Mouse (Mus musculus) liver, adult 2 months (tissue): Measurements from ENCODE around the gene Fan1. TPM values are rescaled to one million over a fixed set of nuclear protein-coding genes. Genes with fewer than 3 reads are reported as not detected.

ENCODE experiments used
- DNase-seq: peaks from one replicate; pipeline ENCODE4 v3.0.0-alpha.2; 2011; ENCODE audit warnings: low read depth, low spot score; ENCODE audit errors: extremely low read depth
- H3K27ac ChIP-seq: fragments of 200-500 bp; replicated peaks from 2 replicates; pipeline ENCODE4 v1.5.1; 2012; ENCODE audit warnings: low read depth, mild to moderate bottlenecking, control low read depth, inconsistent platforms, low read length; ENCODE audit not compliant: insufficient read depth
- H3K27me3 ChIP-seq: fragments of 200-500 bp; 2 replicates; pipeline ENCODE4 v1.6.1; 2012; ENCODE audit warnings: mild to moderate bottlenecking, moderate library complexity, low read length, inconsistent platforms; ENCODE audit not compliant: control insufficient read depth, insufficient read depth
- H3K36me3 ChIP-seq: fragments of 200-500 bp; 2 replicates; pipeline ENCODE4 v1.6.1; 2012; ENCODE audit warnings: low read length, inconsistent platforms; ENCODE audit not compliant: control insufficient read depth, insufficient read depth
- H3K4me1 ChIP-seq: fragments of 200-500 bp; 2 replicates; pipeline ENCODE4 v1.6.1; 2011; ENCODE audit warnings: low read length; ENCODE audit not compliant: control insufficient read depth, insufficient read depth
- H3K4me3 ChIP-seq: fragments of 200-500 bp; 2 replicates; pipeline ENCODE4 v1.5.1; 2011; ENCODE audit warnings: low read depth, mild to moderate bottlenecking, control low read depth, low read length, moderate library complexity; ENCODE audit not compliant: insufficient read depth
- H3K79me2 ChIP-seq: fragments of 200-500 bp; 2 replicates; pipeline ENCODE4 v1.6.1; 2012; ENCODE audit warnings: inconsistent platforms, mild to moderate bottlenecking, low read length, moderate library complexity; ENCODE audit not compliant: control insufficient read depth, insufficient read depth
- H3K9ac ChIP-seq: fragments of 200-500 bp; 2 replicates; pipeline ENCODE4 v1.6.1; 2012; ENCODE audit warnings: low read depth, mild to moderate bottlenecking, control low read depth, inconsistent platforms, low read length
- CTCF ChIP-seq: fragments of 200-500 bp; IDR thresholded peaks from 2 replicates; pipeline ENCODE4 v1.5.1; 2011; ENCODE audit warnings: low read depth, low read length, control low read depth
- POLR2A ChIP-seq: fragments of 200-500 bp; IDR thresholded peaks from 2 replicates; pipeline ENCODE4 v1.6.1; 2011; ENCODE audit warnings: low read length, control low read depth; ENCODE audit not compliant: insufficient read depth; ENCODE audit errors: extremely low read depth
- WGBS: fragments of 180-500 bp; shearing (Covaris S2); methylation state at CpG from one replicate; pipeline ENCODE4 v1.1.7; 2018; 5-methylcytosine and 5-hydroxymethylcytosine counted together
- polyA plus RNA-seq: library from polyadenylated mRNA; depleted of rRNA; stranded (reverse); fragments of >200 nt; gene quantifications from 2 replicates; pipeline ENCODE4 v1.2.3, GENCODE M21; 2012; rRNA removed
- total RNA-seq: library from RNA; depleted of rRNA; stranded (reverse); fragments of >200 nt; gene quantifications from 2 replicates; pipeline ENCODE4 v1.2.3, GENCODE M21; 2014; rRNA removed

The Fan1 gene
- total RNA-seq (5.4 and 6.0 TPM in 2 replicates), polyA plus RNA-seq (1.9 and 2.1 TPM in 2 replicates)

DNA sequence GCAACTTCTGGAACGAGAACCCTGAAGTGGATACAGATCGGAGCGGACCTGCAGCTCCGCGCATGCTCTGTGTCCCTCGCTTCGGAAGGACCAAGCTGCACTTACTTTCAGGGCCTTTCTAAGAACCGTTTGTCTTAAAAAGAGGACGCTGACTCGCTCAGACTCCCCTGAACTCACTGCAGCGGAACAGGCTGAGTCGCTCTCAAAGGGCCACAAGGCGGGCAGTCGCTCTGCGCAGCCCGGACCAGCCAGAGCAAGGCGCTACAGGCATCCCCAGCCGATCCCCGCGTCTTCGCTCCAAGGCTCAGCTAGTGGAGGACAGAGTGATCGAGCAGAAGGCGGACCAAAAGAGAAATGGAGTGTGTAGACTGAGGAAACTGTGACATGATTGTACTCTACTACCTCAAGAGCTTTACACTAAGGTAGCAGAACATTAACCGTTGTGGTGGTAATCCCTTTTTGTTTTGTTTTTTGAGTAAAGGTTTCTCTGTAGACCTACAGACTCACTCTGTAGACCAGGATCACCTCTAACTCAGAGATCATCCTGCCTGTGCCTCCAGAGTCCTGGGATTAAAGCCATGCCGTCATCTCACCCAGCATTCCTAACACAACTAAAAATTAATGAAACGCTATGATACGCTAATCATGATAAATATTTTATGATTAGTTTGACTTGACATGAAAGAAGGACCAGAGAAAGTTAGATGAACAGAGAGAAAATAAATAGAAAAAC, at the start of gene Fan1:
TSS of gene Fan1 (minus strand) at position 266 of the 733 bp plus-strand sequence.
- peak within 1 kb of the TSS; percentile 70 for H3K4me3 ChIP-seq
- DNase-seq, result peak; percentile 80
- no peaks in the 10 kb centered on the region; the same call in 1 of the 2 replicates for H3K4me1 ChIP-seq
- peak within 1 kb of the TSS; percentile 73 for H3K27ac ChIP-seq
- WGBS, result 4% methylated on average over 27 of the region's 27 CpGs
- no peaks in the 10 kb centered on the region for H3K27me3 ChIP-seq
- peaks cover 25% of the 10 kb centered on the region for H3K36me3 ChIP-seq
- no peaks in the 10 kb centered on the region for H3K79me2 ChIP-seq
- H3K9ac ChIP-seq, result peak within 1 kb of the TSS; percentile 70
- TF ChIP-seq CTCF, result peak; percentile 44; the same call in 1 of the 2 replicates
- peak; percentile 67; the same call in 1 of the 2 replicates for TF ChIP-seq POLR2A

DNA sequence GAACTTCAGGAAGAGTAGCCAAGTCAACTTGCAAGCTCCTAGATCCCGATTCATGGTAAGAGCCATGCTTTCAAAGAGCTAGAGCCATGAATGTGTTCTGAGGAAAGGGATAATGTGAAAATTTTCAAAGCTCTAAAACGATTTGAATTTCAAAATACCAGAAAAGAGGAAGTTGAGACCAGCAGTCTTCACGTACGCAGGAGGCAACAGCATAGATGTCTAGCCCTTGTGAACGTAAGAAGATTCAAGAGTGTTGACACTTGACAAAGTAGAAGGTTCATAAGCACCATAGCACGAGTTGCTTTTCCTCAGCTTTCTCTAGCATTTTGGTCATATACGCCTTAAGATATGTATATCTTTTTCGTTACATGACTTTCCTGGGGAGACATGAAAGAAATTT, 30.1 kb upstream of the Fan1 start:
- Histone ChIP-seq H3K36me3 (peaks cover 31% of the 10 kb centered on the region), H3K4me3 (no peak overlapping the region), H3K27me3 (no peaks in the 10 kb centered on the region), H3K27ac (no peak overlapping the region), H3K79me2 (no peaks in the 10 kb centered on the region), H3K4me1 (no peaks in the 10 kb centered on the region), H3K9ac (no peak overlapping the region)
- WGBS, result 85% methylated on average over 8 of the region's 8 CpGs
- no peak for TF ChIP-seq POLR2A
- no peak for TF ChIP-seq CTCF
- no peak for DNase-seq

DNA sequence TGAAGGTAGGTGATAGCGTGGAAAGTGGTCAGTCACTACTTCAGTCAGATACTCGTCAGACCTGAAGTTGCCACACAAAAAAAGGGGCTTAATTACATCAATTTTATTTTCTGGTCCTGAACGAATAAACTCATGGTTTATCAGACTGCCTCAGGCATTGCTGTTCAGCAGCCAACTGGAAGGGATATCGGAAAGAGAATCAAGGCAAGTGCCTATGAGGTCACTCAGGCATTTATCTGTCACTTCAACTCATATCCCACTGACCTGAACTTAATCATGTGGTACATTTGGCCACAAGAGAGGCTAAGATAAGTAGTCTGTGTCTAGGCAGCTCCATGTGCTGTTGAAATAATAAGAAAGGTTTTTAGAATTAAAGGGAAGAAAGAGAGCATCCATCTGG, 28.6 kb upstream of the Fan1 start:
- no peaks in the 10 kb centered on the region for H3K4me1 ChIP-seq
- H3K27ac ChIP-seq, result no peak overlapping the region
- DNase-seq, result no peak
- H3K36me3 ChIP-seq, result peaks cover 31% of the 10 kb centered on the region
- no peak overlapping the region for H3K9ac ChIP-seq
- H3K79me2 ChIP-seq, result no peaks in the 10 kb centered on the region
- H3K27me3 ChIP-seq, result no peaks in the 10 kb centered on the region
- TF ChIP-seq CTCF, result no peak
- TF ChIP-seq POLR2A, result no peak
- no peak overlapping the region for H3K4me3 ChIP-seq
- 91% methylated on average over 4 of the region's 4 CpGs for WGBS

DNA sequence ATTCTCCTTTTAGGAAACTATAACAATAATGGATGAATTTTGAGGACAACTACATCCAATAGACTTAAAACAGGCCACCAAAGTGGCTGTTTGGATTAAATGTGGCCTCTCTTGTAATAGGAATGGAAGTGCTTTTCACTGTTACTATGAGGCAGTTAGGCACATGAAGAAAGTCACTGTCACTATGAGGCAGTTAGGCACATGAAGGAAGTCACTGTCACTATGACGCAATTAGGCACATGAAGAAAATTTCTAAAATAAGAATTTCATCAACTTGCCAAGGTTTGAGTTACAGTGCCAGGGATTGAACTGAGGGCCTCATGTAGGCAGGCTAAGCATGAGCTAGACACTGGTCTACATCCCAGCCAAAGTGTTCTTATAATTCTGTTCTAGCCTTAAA, 26.8 kb upstream of the Fan1 start:
- 70% methylated on average over 1 of the region's 1 CpGs for whole genome bisulfite sequencing
- TF ChIP-seq CTCF, result no peak
- TF ChIP-seq POLR2A, result no peak

DNA sequence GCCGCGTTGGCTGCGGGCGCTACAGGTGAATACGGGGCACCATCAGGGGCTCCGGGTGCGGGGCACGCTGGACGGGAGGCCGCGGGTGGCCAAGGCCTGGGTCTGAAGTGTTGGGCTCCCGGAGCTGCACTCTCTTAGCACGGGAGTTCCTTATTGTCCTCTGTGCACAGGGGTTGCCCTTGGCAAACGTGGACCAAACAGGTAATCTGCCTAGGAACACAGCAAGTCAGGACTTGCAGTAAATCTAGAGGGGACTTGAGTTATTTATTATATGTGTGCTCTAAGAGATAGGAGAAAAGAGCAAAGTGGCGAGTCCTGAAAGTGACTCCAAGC, 18.9 kb upstream of the Fan1 start:
- under 1% methylated on average over 15 of the region's 15 CpGs for WGBS
- peak overlapping the region; percentile 92 for H3K27ac ChIP-seq

More for the DNA sequence above, 26.8 kb upstream of the Fan1 start:
- H3K79me2 ChIP-seq, result no peaks in the 10 kb centered on the region
- no peak overlapping the region for H3K27ac ChIP-seq
- H3K4me3 ChIP-seq, result no peak overlapping the region
- peak; percentile 56 for DNase-seq
- no peak overlapping the region for H3K9ac ChIP-seq
- H3K4me1 ChIP-seq, result no peaks in the 10 kb centered on the region
- H3K27me3 ChIP-seq, result no peaks in the 10 kb centered on the region
- H3K36me3 ChIP-seq, result peaks cover 20% of the 10 kb centered on the region

DNA sequence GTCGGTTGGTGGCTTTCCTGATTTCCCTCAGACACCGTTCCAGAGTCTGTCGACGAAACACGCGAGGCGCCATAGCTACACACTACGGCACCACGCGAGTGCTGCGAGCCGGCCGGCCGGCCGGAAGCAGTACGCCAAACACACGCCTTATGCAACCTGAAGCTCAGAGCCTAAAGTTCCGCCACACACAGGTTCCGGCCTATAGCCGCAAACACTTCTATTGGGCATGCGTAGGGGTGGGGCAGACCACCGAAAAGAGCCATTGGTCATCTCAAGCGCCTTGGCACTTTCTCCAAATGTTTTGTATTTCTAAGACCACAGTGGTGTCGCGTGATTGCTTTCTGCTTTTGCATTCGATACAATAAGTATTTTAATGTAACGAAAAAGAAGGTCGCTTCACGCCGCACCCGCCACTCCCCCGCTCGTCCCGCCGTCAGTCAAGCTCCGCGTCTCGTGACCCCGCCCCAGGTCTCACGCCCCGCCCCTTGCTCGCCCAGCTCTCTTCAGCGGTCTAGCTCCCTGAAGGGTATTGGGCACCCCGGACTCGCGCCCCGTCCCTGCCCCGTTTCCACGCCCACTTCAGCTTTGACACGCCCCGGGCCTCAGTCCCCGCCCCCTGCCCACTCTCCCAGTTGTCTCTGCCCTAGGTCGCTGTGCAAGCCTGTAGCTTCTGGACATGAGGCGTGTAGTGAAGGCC, 18.4 kb upstream of the Fan1 start, which contains the start of the genes Mphosph10 and Mcee:
TSS of gene Mphosph10 (minus strand) at position 147 of the 697 bp plus-strand sequence.
TSS of gene Mcee (plus strand) at position 486 of the 697 bp plus-strand sequence.
- TF ChIP-seq CTCF (no peak), POLR2A (peak; percentile 92)
- peaks cover 10% of the 10 kb centered on the region for H3K4me1 ChIP-seq

More for the DNA sequence above, 18.9 kb upstream of the Fan1 start:
- TF ChIP-seq CTCF (no peak), POLR2A (no peak)
- peak overlapping the region; percentile 86 for H3K9ac ChIP-seq
- no peak for DNase-seq
- peaks cover 16% of the 10 kb centered on the region for H3K36me3 ChIP-seq
- H3K4me3 ChIP-seq, result peak overlapping the region; percentile 94
- peaks cover 10% of the 10 kb centered on the region for H3K4me1 ChIP-seq
- no peaks in the 10 kb centered on the region for H3K27me3 ChIP-seq
- peaks cover 6% of the 10 kb centered on the region; the same call in 1 of the 2 replicates for H3K79me2 ChIP-seq

More for the DNA sequence above, 18.4 kb upstream of the Fan1 start, which contains the start of the genes Mphosph10 and Mcee:
- Histone ChIP-seq H3K4me3 (peak within 1 kb of the TSS; percentile 94), H3K27me3 (no peaks in the 10 kb centered on the region), H3K36me3 (peaks cover 20% of the 10 kb centered on the region), H3K79me2 (peaks cover 6% of the 10 kb centered on the region; the same call in 1 of the 2 replicates), H3K27ac (peak within 1 kb of the TSS; percentile 92), H3K9ac (peak within 1 kb of the TSS; percentile 91)
- peak; percentile 92 for DNase-seq
- under 1% methylated on average over 54 of the region's 54 CpGs for WGBS
